Mouse (Mus musculus): Measurements from ENCODE around the gene Dnaaf3. TPM values are rescaled to one million over a fixed set of nuclear protein-coding genes. Genes with fewer than 3 reads are reported as not detected.

Gene Dnaaf3
- total RNA-seq, 2 experiments from 2014 or later: 0.41 to 0.57 TPM

- DNase-seq: peak; percentile 70
These were observed 10.8 kb downstream of the Dnaaf3 start for GRCm38 (mm10) chr7:4521231-4522003.

- DNase-seq: no peak
These were observed 13.8 kb downstream of the Dnaaf3 start for GRCm38 (mm10) chr7:4518487-4518886.

- peak; percentile 76 for DNase-seq
These were observed 15.8 kb downstream of the Dnaaf3 start, which contains the start of gene Tnnt1 for GRCm38 (mm10) chr7:4516332-4517050. Gene Tnnt1 (minus strand): TSS chr7:4516382.

GRCm38 (mm10) chr7:4515853-4516252, 16.4 kb downstream of the Dnaaf3 start:
- DNase-seq: peak; percentile 47

GRCm38 (mm10) chr7:4513829-4514712, 18.2 kb downstream of the Dnaaf3 start:
- peak; percentile 71 for DNase-seq

GRCm38 (mm10) chr7:4513236-4513635, 19.0 kb downstream of the Dnaaf3 start:
- DNase-seq: peak; percentile 67

GRCm38 (mm10) chr7:4511489-4512224, 20.6 kb downstream of the Dnaaf3 start:
- DNase-seq: no peak

GRCm38 (mm10) chr7:4509863-4510608, 22.2 kb downstream of the Dnaaf3 start:
- DNase-seq: peak; percentile 94

- no peak for DNase-seq
These were observed 23.5 kb downstream of the Dnaaf3 start for GRCm38 (mm10) chr7:4508739-4509116.

- no peak for DNase-seq
These were observed 24.1 kb downstream of the Dnaaf3 start for GRCm38 (mm10) chr7:4508062-4508738.

- no peak for DNase-seq
These were observed 25.0 kb downstream of the Dnaaf3 start for GRCm38 (mm10) chr7:4507220-4507619.

- DNase-seq: no peak
These were observed 27.4 kb downstream of the Dnaaf3 start for GRCm38 (mm10) chr7:4504646-4505435.

- no peak for DNase-seq
These were observed 28.4 kb downstream of the Dnaaf3 start for GRCm38 (mm10) chr7:4503858-4504257.

GRCm38 (mm10) chr7:4503100-4503499, 29.2 kb downstream of the Dnaaf3 start:
- no peak for DNase-seq

GRCm38 (mm10) chr7:4502421-4503090, 29.7 kb downstream of the Dnaaf3 start:
- no peak for DNase-seq

GRCm38 (mm10) chr7:4501558-4502397, 30.5 kb downstream of the Dnaaf3 start, which contains the start of gene Ppp1r12c:
Gene Ppp1r12c (minus strand): TSS chr7:4501680.
- DNase-seq: peak; percentile 97

- peak; percentile 59 for DNase-seq
These were observed 31.3 kb downstream of the Dnaaf3 start for GRCm38 (mm10) chr7:4500892-4501471.

- DNase-seq: no peak
These were observed 33.2 kb downstream of the Dnaaf3 start for GRCm38 (mm10) chr7:4499034-4499433.
